Mouse (Mus musculus) kidney, embryonic 15.5 days (tissue): ENCODE data around the gene Mon1a. TPM values are rescaled to one million over a fixed set of nuclear protein-coding genes. Genes with fewer than 3 reads are reported as not detected.
A peak's percentile ranks its signal among the peaks of the same experiment; 100 is the strongest.

Experiments
- ATAC-seq: fragments of 200-750 bp; cut with Nextera tagmentation; replicated peaks from 2 replicates; pipeline ENCODE4 v1.8.0; 2017; ENCODE audit warnings: moderate TSS enrichment; ENCODE audit not compliant: low FRiP score
- H3K27ac ChIP-seq: fragments of 300-500 bp; sonication (generic); 2 replicates; pipeline ENCODE4 v1.5.1; 2015; ENCODE audit warnings: mild to moderate bottlenecking, inconsistent platforms
- H3K27me3 ChIP-seq: fragments of 300-500 bp; sonication (generic); 2 replicates; pipeline ENCODE4 v1.6.1; 2015; ENCODE audit warnings: inconsistent platforms
- H3K36me3 ChIP-seq: fragments of 300-500 bp; sonication (generic); 2 replicates; pipeline ENCODE4 v1.6.1; 2015; ENCODE audit warnings: inconsistent platforms
- H3K4me1 ChIP-seq: fragments of 300-500 bp; sonication (generic); 2 replicates; pipeline ENCODE4 v1.6.1; 2015; ENCODE audit warnings: inconsistent platforms
- H3K4me2 ChIP-seq: fragments of 300-500 bp; sonication (generic); 2 replicates; pipeline ENCODE4 v1.6.1; 2015; ENCODE audit warnings: moderate library complexity, mild to moderate bottlenecking, inconsistent platforms
- H3K4me3 ChIP-seq: fragments of 300-500 bp; sonication (generic); replicated peaks from 2 replicates; pipeline ENCODE4 v1.5.1; 2015; ENCODE audit warnings: mild to moderate bottlenecking, inconsistent platforms
- H3K9ac ChIP-seq: fragments of 300-500 bp; sonication (generic); 2 replicates; pipeline ENCODE4 v1.6.1; 2015; ENCODE audit warnings: mild to moderate bottlenecking, inconsistent platforms
- H3K9me3 ChIP-seq: fragments of 300-500 bp; sonication (generic); replicated peaks from 2 replicates; pipeline ENCODE4 v1.6.1; 2016; ENCODE audit warnings: inconsistent platforms
- WGBS: fragments of 180-500 bp; shearing (Covaris S2); methylation state at CpG from one replicate; pipeline ENCODE4 v1.1.7; 2015; ENCODE audit warnings: mixed read lengths; 5-methylcytosine and 5-hydroxymethylcytosine counted together
- polyA plus RNA-seq: library from polyadenylated mRNA; unstranded; fragments of >200 nt; fragmentation: Nextera tagmentation; extraction: Ambion mirVana; gene quantifications from 2 replicates; pipeline ENCODE4 v1.2.1, GENCODE M21; 2015

Gene Mon1a
- 11.5 TPM in 2 replicates for polyA plus RNA-seq

GRCm38 (mm10) chr9:107887804-107888266 lies at the start of gene Mon1a:
Gene Mon1a (plus strand): TSS chr9:107888151.
- Histone ChIP-seq H3K27me3 (peaks cover 24% of the 10 kb centered on the region), H3K9me3 (no peaks in the 10 kb centered on the region), H3K4me2 (peak within 1 kb of the TSS; percentile 84), H3K4me1 (peaks cover 18% of the 10 kb centered on the region), H3K27ac (peak within 1 kb of the TSS; percentile 45; the same call in 1 of the 2 replicates), H3K4me3 (peak within 1 kb of the TSS; percentile 76), H3K9ac (peak within 1 kb of the TSS; percentile 63), H3K36me3 (no peaks in the 10 kb centered on the region)
- peak; percentile 97 for ATAC-seq
- under 1% methylated on average over 28 of the region's 28 CpGs for WGBS

GRCm38 (mm10) chr9:107838869-107839268 lies 49.1 kb upstream of the Mon1a start:
- no peak overlapping the region for H3K4me3 ChIP-seq
- 93% methylated on average over 1 of the region's 1 CpGs for WGBS
- H3K27ac ChIP-seq, result no peak overlapping the region
- no peaks in the 10 kb centered on the region for H3K27me3 ChIP-seq
- ATAC-seq, result no peak
- no peaks in the 10 kb centered on the region for H3K9me3 ChIP-seq
- H3K36me3 ChIP-seq, result peaks cover 51% of the 10 kb centered on the region
- H3K4me2 ChIP-seq, result no peak overlapping the region
- no peak overlapping the region for H3K9ac ChIP-seq
- no peaks in the 10 kb centered on the region for H3K4me1 ChIP-seq

- no peaks in the 10 kb centered on the region for H3K9me3 ChIP-seq
- no peak for ATAC-seq
- H3K36me3 ChIP-seq, result peaks cover 60% of the 10 kb centered on the region
- H3K4me3 ChIP-seq, result no peak overlapping the region
- WGBS, result 94% methylated on average over 2 of the region's 2 CpGs
- H3K4me2 ChIP-seq, result no peak overlapping the region
- H3K9ac ChIP-seq, result no peak overlapping the region
- H3K27ac ChIP-seq, result no peak overlapping the region
- H3K4me1 ChIP-seq, result no peaks in the 10 kb centered on the region
- no peaks in the 10 kb centered on the region for H3K27me3 ChIP-seq
Observed at GRCm38 (mm10) chr9:107842709-107843108, 45.2 kb upstream of the Mon1a start.

- Histone ChIP-seq H3K4me3 (no peak overlapping the region), H3K36me3 (peaks cover 67% of the 10 kb centered on the region), H3K9ac (no peak overlapping the region), H3K27me3 (no peaks in the 10 kb centered on the region), H3K4me1 (no peaks in the 10 kb centered on the region), H3K27ac (no peak overlapping the region), H3K4me2 (no peak overlapping the region), H3K9me3 (no peaks in the 10 kb centered on the region)
- 98% methylated on average over 7 of the region's 7 CpGs for WGBS
- ATAC-seq, result no peak
Observed at GRCm38 (mm10) chr9:107848922-107849321, 39.0 kb upstream of the Mon1a start.

GRCm38 (mm10) chr9:107858343-107858742 lies 29.6 kb upstream of the Mon1a start:
- H3K4me2 ChIP-seq, result no peak overlapping the region
- no peaks in the 10 kb centered on the region for H3K27me3 ChIP-seq
- no peak overlapping the region for H3K9ac ChIP-seq
- no peaks in the 10 kb centered on the region for H3K4me1 ChIP-seq
- peaks cover 43% of the 10 kb centered on the region for H3K36me3 ChIP-seq
- H3K4me3 ChIP-seq, result no peak overlapping the region
- ATAC-seq, result no peak
- no peak overlapping the region for H3K27ac ChIP-seq
- WGBS, result 99% methylated on average over 3 of the region's 3 CpGs
- no peaks in the 10 kb centered on the region for H3K9me3 ChIP-seq

GRCm38 (mm10) chr9:107864493-107864892 lies 23.5 kb upstream of the Mon1a start:
- no peak overlapping the region for H3K9ac ChIP-seq
- ATAC-seq, result no peak

GRCm38 (mm10) chr9:107866081-107866480 lies 21.9 kb upstream of the Mon1a start:
- Histone ChIP-seq H3K36me3 (peaks cover 32% of the 10 kb centered on the region), H3K4me2 (no peak overlapping the region), H3K4me3 (no peak overlapping the region), H3K27me3 (no peaks in the 10 kb centered on the region), H3K9me3 (no peaks in the 10 kb centered on the region), H3K4me1 (peaks cover 2% of the 10 kb centered on the region), H3K9ac (no peak overlapping the region), H3K27ac (no peak overlapping the region)
- 93% methylated on average over 2 of the region's 2 CpGs for WGBS
- ATAC-seq, result no peak

More at GRCm38 (mm10) chr9:107864493-107864892, 23.5 kb upstream of the Mon1a start:
- Histone ChIP-seq H3K36me3 (peaks cover 30% of the 10 kb centered on the region), H3K27me3 (no peaks in the 10 kb centered on the region), H3K4me1 (no peaks in the 10 kb centered on the region), H3K4me3 (no peak overlapping the region), H3K9me3 (no peaks in the 10 kb centered on the region), H3K4me2 (no peak overlapping the region), H3K27ac (no peak overlapping the region)
- WGBS, result 68% methylated on average over 1 of the region's 1 CpGs

- H3K4me1 ChIP-seq, result peaks cover 13% of the 10 kb centered on the region
- no peaks in the 10 kb centered on the region for H3K9me3 ChIP-seq
- peak overlapping the region; percentile 77 for H3K4me2 ChIP-seq
- peaks cover 11% of the 10 kb centered on the region; the same call in 1 of the 2 replicates for H3K36me3 ChIP-seq
- peak; percentile 99 for ATAC-seq
- H3K9ac ChIP-seq, result peak overlapping the region; percentile 93
- under 1% methylated on average over 79 of the region's 80 CpGs for WGBS
- H3K27ac ChIP-seq, result peak overlapping the region; percentile 97
- H3K4me3 ChIP-seq, result peak overlapping the region; percentile 87
- H3K27me3 ChIP-seq, result no peaks in the 10 kb centered on the region
Observed at GRCm38 (mm10) chr9:107872350-107873098, 15.4 kb upstream of the Mon1a start.

- Histone ChIP-seq H3K36me3 (peaks cover 7% of the 10 kb centered on the region; the same call in 1 of the 2 replicates), H3K4me1 (peaks cover 13% of the 10 kb centered on the region), H3K9me3 (no peaks in the 10 kb centered on the region), H3K4me3 (peak within 1 kb of the TSS; percentile 87), H3K4me2 (peak within 1 kb of the TSS; percentile 77), H3K27me3 (no peaks in the 10 kb centered on the region), H3K9ac (peak within 1 kb of the TSS; percentile 93), H3K27ac (peak within 1 kb of the TSS; percentile 97)
- ATAC-seq, result no peak
- 6% methylated on average over 14 of the region's 14 CpGs for WGBS
Observed at GRCm38 (mm10) chr9:107873137-107873536, 14.8 kb upstream of the Mon1a start, which contains the start of gene Rbm6. Gene Rbm6 (minus strand): TSS chr9:107873237.

GRCm38 (mm10) chr9:107880411-107880810 lies 7.5 kb upstream of the Mon1a start:
- ATAC-seq, result no peak
- H3K4me1 ChIP-seq, result no peaks in the 10 kb centered on the region
- peaks cover 20% of the 10 kb centered on the region; the same call in 1 of the 2 replicates for H3K27me3 ChIP-seq

GRCm38 (mm10) chr9:107888267-107888850 lies 408 bp downstream of the Mon1a start:
- peak overlapping the region; percentile 63 for H3K9ac ChIP-seq
- peaks cover 24% of the 10 kb centered on the region for H3K27me3 ChIP-seq
- peak overlapping the region; percentile 76 for H3K4me3 ChIP-seq
- H3K27ac ChIP-seq, result peak overlapping the region; percentile 45; the same call in 1 of the 2 replicates
- 0% methylated on average over 18 of the region's 18 CpGs for WGBS
- no peaks in the 10 kb centered on the region for H3K36me3 ChIP-seq
- peak; percentile 84 for ATAC-seq
- peaks cover 18% of the 10 kb centered on the region for H3K4me1 ChIP-seq
- H3K9me3 ChIP-seq, result no peaks in the 10 kb centered on the region
- peak overlapping the region; percentile 84 for H3K4me2 ChIP-seq

More at GRCm38 (mm10) chr9:107880411-107880810, 7.5 kb upstream of the Mon1a start:
- no peak overlapping the region for H3K4me3 ChIP-seq
- H3K9me3 ChIP-seq, result no peaks in the 10 kb centered on the region
- H3K36me3 ChIP-seq, result no peaks in the 10 kb centered on the region
- no peak overlapping the region for H3K9ac ChIP-seq
- H3K4me2 ChIP-seq, result no peak overlapping the region
- no peak overlapping the region for H3K27ac ChIP-seq
- 74% methylated on average over 4 of the region's 4 CpGs for WGBS

GRCm38 (mm10) chr9:107890260-107890659 lies 2.3 kb downstream of the Mon1a start:
- H3K9me3 ChIP-seq, result no peaks in the 10 kb centered on the region
- H3K4me2 ChIP-seq, result no peak overlapping the region
- H3K4me3 ChIP-seq, result no peak overlapping the region
- H3K27me3 ChIP-seq, result peaks cover 15% of the 10 kb centered on the region
- H3K9ac ChIP-seq, result no peak overlapping the region
- no peak overlapping the region for H3K27ac ChIP-seq
- H3K36me3 ChIP-seq, result no peaks in the 10 kb centered on the region
- peaks cover 18% of the 10 kb centered on the region for H3K4me1 ChIP-seq
- ATAC-seq, result no peak
- WGBS, result 86% methylated on average over 6 of the region's 6 CpGs
